Mouse (Mus musculus) bone marrow macrophage, adult 2 months (primary cell): ENCODE measurements at regions not wholly inside any gene's neighbourhood (a gene's known extent, or its start where the extent isn't known, plus 50 kb on each side); places are given as distances from the start of the nearest gene placed in this dataset.

Experiments
- CTCF ChIP-seq: IDR thresholded peaks from 2 replicates; pipeline ENCODE4 v1.5.1; 2012; ENCODE audit warnings: low read depth, mild to moderate bottlenecking, low read length, moderate library complexity
- POLR2A ChIP-seq: IDR thresholded peaks from 2 replicates; pipeline ENCODE4 v1.6.1; 2012; ENCODE audit warnings: mild to moderate bottlenecking, low read depth, low read length, borderline replicate concordance

DNA sequence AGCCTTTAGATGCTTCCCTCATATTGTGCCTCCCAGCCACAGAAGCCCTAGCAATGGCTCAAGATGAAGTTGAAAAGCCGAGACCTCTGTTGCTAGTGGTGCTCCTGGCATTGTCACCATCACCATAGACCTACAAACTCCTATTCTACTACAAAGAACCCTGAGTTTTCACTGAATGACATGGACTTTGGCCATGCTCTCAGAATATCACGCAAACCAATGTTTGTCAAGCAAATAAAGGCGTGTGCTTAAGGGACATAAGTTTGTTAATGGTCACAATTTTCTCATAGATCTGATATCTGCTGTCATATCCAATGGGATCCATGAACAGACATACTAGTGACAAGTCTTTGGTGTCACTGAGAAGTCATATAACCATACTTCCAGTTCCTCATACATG is 123.8 kb upstream of the Cd180 start:
- TF ChIP-seq CTCF (no peak), POLR2A (no peak)
